Mouse (Mus musculus) ovary, adult 2 months (tissue): Measurements from ENCODE around the gene Dcpp1. TPM values are rescaled to one million over a fixed set of nuclear protein-coding genes. Genes with fewer than 3 reads are reported as not detected.

ENCODE experiments used
- polyA plus RNA-seq: library from polyadenylated mRNA; depleted of rRNA; stranded (reverse); fragments of >200 nt; gene quantifications from 2 replicates; pipeline ENCODE4 v1.2.3, GENCODE M21; 2012; rRNA removed

Dcpp1 gene
- 1.0 and 5.2 TPM in 2 replicates for polyA plus RNA-seq

GRCm38 (mm10) chr17:23880576-23880975 is at the start of gene Dcpp1, which contains the start of gene Dcpp2:
TSS of gene Dcpp1 (plus strand) at chr17:23880876.
TSS of gene Dcpp2 (plus strand) at chr17:23880880.

GRCm38 (mm10) chr17:23836006-23836575 is 44.6 kb upstream of the Dcpp1 start, which contains the start of gene Prss33:
TSS of gene Prss33 (minus strand) at chr17:23836056.

DNA sequence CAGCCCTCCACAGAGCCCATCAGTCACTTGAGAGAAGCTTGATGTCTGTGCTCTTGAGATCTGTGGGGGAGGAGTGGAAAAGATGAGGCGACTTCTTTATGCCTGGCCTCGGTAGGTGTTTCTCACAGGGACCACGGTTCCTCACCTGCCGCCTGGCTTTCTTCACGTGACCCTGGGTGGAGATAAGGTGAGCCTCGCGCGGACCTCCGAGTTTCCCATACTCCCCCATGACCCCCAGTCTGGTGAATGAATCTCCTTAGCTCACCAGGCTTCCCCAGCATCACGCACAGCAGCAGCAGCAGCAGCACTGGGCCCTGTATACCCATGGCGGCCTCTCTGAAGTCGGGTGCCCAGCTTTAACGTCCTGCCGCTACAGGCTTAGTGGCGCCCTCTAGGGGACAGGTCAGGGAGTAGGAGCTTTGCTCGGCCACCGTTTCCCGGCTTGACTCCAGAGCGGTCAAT is 36.8 kb upstream of the Dcpp1 start, which contains the start of the genes Prss32 and Prss41:
TSS of gene Prss32 (plus strand) at position 44 of the 462 bp plus-strand sequence.
TSS of gene Prss41 (minus strand) at position 361 of the 462 bp plus-strand sequence.

GRCm38 (mm10) chr17:23867756-23868155 is 12.9 kb upstream of the Dcpp1 start, which contains the start of gene Prss21:
TSS of gene Prss21 (plus strand) at chr17:23868056.

GRCm38 (mm10) chr17:23917158-23917557 is 36.5 kb downstream of the Dcpp1 start, which contains the start of gene Dcpp3:
TSS of gene Dcpp3 (plus strand) at chr17:23917458.

Other genes starting within 250 kb of the Dcpp1 start
- gene Mmp25, start 235.6 kb upstream of the Dcpp1 start, polyA plus RNA-seq: 0.45 and 0.59 TPM in 2 replicates
- gene Bicdl2, start 220.4 kb upstream of the Dcpp1 start, polyA plus RNA-seq: 1.9 and 2.2 TPM in 2 replicates
- 255 and 265 TPM in 2 replicates for gene Hcfc1r1, start 207.3 kb upstream of the Dcpp1 start, polyA plus RNA-seq
- 33.8 and 40.2 TPM in 2 replicates for gene Thoc6, start 207.0 kb upstream of the Dcpp1 start, polyA plus RNA-seq
- gene Tnfrsf12a, start 203.4 kb upstream of the Dcpp1 start, polyA plus RNA-seq: 86.1 and 128 TPM in 2 replicates
- gene Cldn6, start 201.6 kb upstream of the Dcpp1 start, polyA plus RNA-seq: 0.17 and 0.45 TPM in 2 replicates
- 0.43 and 0.55 TPM in 2 replicates for gene Cldn9, start 196.8 kb upstream of the Dcpp1 start, polyA plus RNA-seq
- 0.20 and 0.23 TPM in 2 replicates for gene 1520401A03Rik, start 158.1 kb upstream of the Dcpp1 start, polyA plus RNA-seq
- gene Pkmyt1, start 154.5 kb upstream of the Dcpp1 start, polyA plus RNA-seq: 42.7 and 44.1 TPM in 2 replicates
- gene Paqr4, start 140.0 kb upstream of the Dcpp1 start, polyA plus RNA-seq: 53.7 and 55.7 TPM in 2 replicates
- gene Kremen2, start 135.0 kb upstream of the Dcpp1 start, polyA plus RNA-seq: 0.11 and 0.25 TPM in 2 replicates
- gene Flywch1, start 109.3 kb upstream of the Dcpp1 start, polyA plus RNA-seq: 49.4 and 56.6 TPM in 2 replicates
- gene Flywch2, start 94.8 kb upstream of the Dcpp1 start, polyA plus RNA-seq: 14.5 and 15.3 TPM in 2 replicates
- 840 and 913 TPM in 2 replicates for gene Srrm2, start 90.3 kb upstream of the Dcpp1 start, polyA plus RNA-seq
- 548 and 704 TPM in 2 replicates for gene Elob, start 51.7 kb upstream of the Dcpp1 start, polyA plus RNA-seq
- 0.15 and 0.17 TPM in 2 replicates for gene Prss33, start 44.8 kb upstream of the Dcpp1 start, polyA plus RNA-seq
- 0.71 and 1.6 TPM in 2 replicates for gene Prss32, start 37.0 kb upstream of the Dcpp1 start, polyA plus RNA-seq
- 0.32 and 0.58 TPM in 2 replicates for gene Prss41, start 36.7 kb upstream of the Dcpp1 start, polyA plus RNA-seq
- not detected in 2 replicates for gene Prss21, start 12.8 kb upstream of the Dcpp1 start, polyA plus RNA-seq
- 1.0 and 1.4 TPM in 2 replicates for gene Dcpp2, start within 50 bp of the Dcpp1 start, polyA plus RNA-seq
- gene Dcpp3, start 36.6 kb downstream of the Dcpp1 start, polyA plus RNA-seq: 7.0 and 7.8 TPM in 2 replicates
- gene Sbp, start 60.8 kb downstream of the Dcpp1 start, polyA plus RNA-seq: not detected in 2 replicates
- 0.26 TPM in 1 of 2 replicates, not detected in the other for gene Sbpl, start 74.4 kb downstream of the Dcpp1 start, polyA plus RNA-seq
- 3.5 and 5.3 TPM in 2 replicates for gene Prss30, start 99.7 kb downstream of the Dcpp1 start, polyA plus RNA-seq
- 0.81 and 0.92 TPM in 2 replicates for gene Prss22, start 117.2 kb downstream of the Dcpp1 start, polyA plus RNA-seq
- 0.39 and 0.77 TPM in 2 replicates for gene Prss27, start 157.3 kb downstream of the Dcpp1 start, polyA plus RNA-seq
- gene Kctd5, start 192.6 kb downstream of the Dcpp1 start, polyA plus RNA-seq: 51.8 and 52.0 TPM in 2 replicates